27 mouse cellular contexts compared by ENCODE assay signal in genomic region chr2:32543031-32543449, GRCm38 (mm10). TPM values are rescaled to one million over a fixed set of nuclear protein-coding genes. Genes with fewer than 3 reads are reported as not detected.
A peak's percentile ranks its signal among the peaks of the same experiment; 100 is the strongest.
DNase-seq lines count a peak whose midpoint lies in the region; ATAC-seq and TF ChIP-seq lines count a peak whose summit lies in the region.
"Had no signal": no experiment of that assay in that cellular context is flagged by ENCODE, and none has a peak within 500 bp of the region (broad histone marks: within the 10 kb centered on the region; RNA-seq: fewer than 3 reads in every experiment).

No protein-coding gene starts in this region.

- peak overlapping the region; percentile 93 for H3K27ac ChIP-seq in spleen, adult 2 months (ENCODE audit: insufficient read depth, low read length)
- no peak overlapping the region for H3K27ac ChIP-seq in heart, embryonic 10.5 days
- H3K27ac ChIP-seq: embryonic facial prominence, embryonic 12.5 days; heart, embryonic 13.5 days; kidney, embryonic 15.5 days; macrophage; midbrain, embryonic 13.5 days had no signal

- no peaks in the 10 kb centered on the region for H3K9me3 ChIP-seq in heart, embryonic 10.5 days
- H3K9me3 ChIP-seq: embryonic facial prominence, embryonic 12.5 days; G1E; heart, embryonic 13.5 days; kidney, embryonic 15.5 days; limb, embryonic 15.5 days; midbrain, embryonic 13.5 days had no signal

- TF ChIP-seq CTCF in spleen, adult 2 months (IDR thresholded peaks at IDR 0.05; ENCODE audit: extremely low read depth, insufficient read depth, insufficient read length, insufficient replicate concordance): no peak

- no peak overlapping the region for H3K4me3 ChIP-seq in spleen, adult 2 months (ENCODE audit: extremely low read depth, insufficient read depth, insufficient read length)
- no peak overlapping the region for H3K4me3 ChIP-seq in heart, embryonic 10.5 days
- H3K4me3 ChIP-seq: embryonic facial prominence, embryonic 12.5 days; gastrocnemius, adult 2 months; heart, embryonic 13.5 days; kidney, embryonic 15.5 days; limb, embryonic 15.5 days; midbrain, embryonic 13.5 days had no signal

- ATAC-seq in megakaryocyte-erythroid progenitor cell, adult 5-6 weeks (replicated peaks; ENCODE audit: low FRiP score, low TSS enrichment, poor library complexity, severe bottlenecking): peak; percentile 59
- ATAC-seq: forebrain, embryonic 16.5 days; inflammation-experienced regulatory T-cells, adult 6 months; midbrain, embryonic 13.5 days had no signal

- DNase-seq in layer of hippocampus, adult 11-12 months (ENCODE audit: low spot score): peak; percentile 59
- DNase-seq in layer of hippocampus, adult 9-10 months (ENCODE audit: low spot score): no peak
- no peak for DNase-seq in spleen, adult 2 months (ENCODE audit: low read depth in 1 of 2, low spot score in 2 of 2)
- no peak for DNase-seq in spleen, postnatal 10 days (ENCODE audit: low spot score in 2 of 2)
- DNase-seq in cerebellum, adult 9-11 months: peak; percentile 61
- DNase-seq in spleen, postnatal 36 days (ENCODE audit: low spot score in 2 of 2): no peak
- DNase-seq in heart, embryonic 10.5 days (ENCODE audit: low spot score): no peak
- DNase-seq: adrenal gland, adult 8-10 months; gastrocnemius, adult 2 months; lung, adult 18-20 months; retina, postnatal 1 day; thymus, postnatal 25 days had no signal

- TF ChIP-seq POLR2A in spleen, adult 2 months (IDR thresholded peaks at IDR 0.05; ENCODE audit: low read depth, low read length): no peak

- WGBS in spleen, adult 2 months: 43% methylated on average over 3 of the region's 3 CpGs
- WGBS in heart, embryonic 10.5 days: 82% methylated on average over 3 of the region's 3 CpGs

- no peaks in the 10 kb centered on the region for H3K27me3 ChIP-seq in spleen, adult 2 months (ENCODE audit: control insufficient read depth, insufficient read depth, low read length)
- H3K27me3 ChIP-seq in heart, embryonic 10.5 days (ENCODE audit: insufficient read depth, poor library complexity, severe bottlenecking): no peaks in the 10 kb centered on the region
- H3K27me3 ChIP-seq: embryonic facial prominence, embryonic 12.5 days; heart, embryonic 13.5 days; kidney, embryonic 15.5 days; limb, embryonic 15.5 days; midbrain, embryonic 13.5 days had no signal

- H3K4me1 ChIP-seq in spleen, adult 2 months (ENCODE audit: control insufficient read depth, insufficient read depth, insufficient read length): peaks cover 36% of the 10 kb centered on the region
- peaks cover 45% of the 10 kb centered on the region for H3K4me1 ChIP-seq in heart, embryonic 10.5 days

- H3K36me3 ChIP-seq in spleen, adult 2 months (ENCODE audit: control insufficient read depth, insufficient read depth, low read length): no peaks in the 10 kb centered on the region
- 0 out of 2 replicates have a peak, but pooled peaks cover 5% of the 10 kb centered on the region for H3K36me3 ChIP-seq in heart, embryonic 10.5 days
- H3K36me3 ChIP-seq: kidney, embryonic 15.5 days; limb, embryonic 15.5 days; midbrain, embryonic 13.5 days had no signal

RNA-seq across cellular contexts. Expression of gene Fam102a, which starts 7.9 kb away (rescaled TPM):
- polyA plus RNA-seq in spleen, adult 2 months (2012; rRNA removed): 37.5 and 40.8 TPM in 2 replicates
- total RNA-seq in megakaryocyte-erythroid progenitor cell, adult 5-6 weeks (2014; fragmentation: Nextera tagmentation): 1.5 and 2.9 TPM in 2 replicates
- total RNA-seq in megakaryocyte-erythroid progenitor cell, adult 5-6 weeks (2017): 0.34 and 2.3 TPM in 2 replicates
- 5.9 and 8.3 TPM in 2 replicates for polyA plus RNA-seq in heart, embryonic 10.5 days (2016; fragmentation: Nextera tagmentation; extraction: Ambion mirVana)

RNA-seq across cellular contexts. Expression of gene Dpm2, which starts 27.6 kb away (rescaled TPM):
- polyA plus RNA-seq in spleen, adult 2 months (2012; rRNA removed): 85.8 and 96.9 TPM in 2 replicates
- 94.2 and 108 TPM in 2 replicates for total RNA-seq in megakaryocyte-erythroid progenitor cell, adult 5-6 weeks (2014; fragmentation: Nextera tagmentation)
- 33.0 and 38.5 TPM in 2 replicates for total RNA-seq in megakaryocyte-erythroid progenitor cell, adult 5-6 weeks (2017)
- polyA plus RNA-seq in heart, embryonic 10.5 days (2016; fragmentation: Nextera tagmentation; extraction: Ambion mirVana): 87.4 and 92.5 TPM in 2 replicates

RNA-seq across cellular contexts. Expression of gene Pip5kl1, which starts 31.6 kb away (rescaled TPM):
- 0.06 and 0.40 TPM in 2 replicates for polyA plus RNA-seq in spleen, adult 2 months (2012; rRNA removed)
- not detected in 2 replicates for total RNA-seq in megakaryocyte-erythroid progenitor cell, adult 5-6 weeks (2014; fragmentation: Nextera tagmentation)
- total RNA-seq in megakaryocyte-erythroid progenitor cell, adult 5-6 weeks (2017): 0.23 TPM in 1 of 2 replicates, not detected in the other
- 0.43 and 1.1 TPM in 2 replicates for polyA plus RNA-seq in heart, embryonic 10.5 days (2016; fragmentation: Nextera tagmentation; extraction: Ambion mirVana)
- total RNA-seq: common myeloid progenitor, adult 5-6 weeks; gastrocnemius, adult 2 months; granulocyte monocyte progenitor cell, adult 5-6 weeks; hematopoietic stem cell, adult 5-6 weeks had no signal
- polyA plus RNA-seq: CD4-positive, CD25-positive, alpha-beta regulatory T cell, adult 4 months; heart, embryonic 13.5 days; inflammation-experienced regulatory T-cells, adult 6 months; macrophage had no signal

RNA-seq across cellular contexts. Expression of gene 9430097D07Rik, which starts 32.4 kb away (rescaled TPM):
- not detected in 2 replicates for polyA plus RNA-seq in spleen, adult 2 months (2012; rRNA removed)
- not detected in 2 replicates for total RNA-seq in megakaryocyte-erythroid progenitor cell, adult 5-6 weeks (2014; fragmentation: Nextera tagmentation)
- total RNA-seq in megakaryocyte-erythroid progenitor cell, adult 5-6 weeks (2017): 0.75 TPM in 1 of 2 replicates, not detected in the other
- 0.09 and 0.15 TPM in 2 replicates for polyA plus RNA-seq in heart, embryonic 10.5 days (2016; fragmentation: Nextera tagmentation; extraction: Ambion mirVana)
- total RNA-seq: adrenal gland, adult 8-10 months; common myeloid progenitor, adult 5-6 weeks; gastrocnemius, adult 2 months; granulocyte monocyte progenitor cell, adult 5-6 weeks; hematopoietic stem cell, adult 5-6 weeks had no signal
- polyA plus RNA-seq: CD4-positive, CD25-positive, alpha-beta regulatory T cell, adult 4 months; G1E; limb, embryonic 15.5 days; macrophage; small intestine, adult 2 months had no signal

RNA-seq across cellular contexts. Expression of gene St6galnac4, which starts 43.9 kb away (rescaled TPM):
- 34.2 and 40.4 TPM in 2 replicates for polyA plus RNA-seq in spleen, adult 2 months (2012; rRNA removed)
- 21.5 and 29.8 TPM in 2 replicates for total RNA-seq in megakaryocyte-erythroid progenitor cell, adult 5-6 weeks (2014; fragmentation: Nextera tagmentation)
- 22.3 and 22.7 TPM in 2 replicates for total RNA-seq in megakaryocyte-erythroid progenitor cell, adult 5-6 weeks (2017)
- polyA plus RNA-seq in heart, embryonic 10.5 days (2016; fragmentation: Nextera tagmentation; extraction: Ambion mirVana): 39.8 and 49.0 TPM in 2 replicates

Comparison
In these comparisons a context has a peak if more than half of its experiments do, and no peak if none do; other contexts are left out.
1. DNase-seq: peak in layer of hippocampus, adult 11-12 months (single experiment) and cerebellum, adult 9-11 months (single experiment); none in layer of hippocampus, adult 9-10 months (single experiment), spleen, adult 2 months (0 of 2), spleen, postnatal 10 days (0 of 2), spleen, postnatal 36 days (0 of 2) and heart, embryonic 10.5 days (single experiment).